Mouse (Mus musculus) embryo, embryonic 10.5 days (tissue): Measurements from ENCODE around the gene Foxa3.
"Not testable (repeated sequence)": the region's sequence is repeated elsewhere in the genome, so short reads cannot be mapped to it uniquely, and the experiment has no call there.

Source experiments
- DNase-seq: peaks from one replicate; pipeline ENCODE4 v3.0.0-alpha.2; 2015; ENCODE audit warnings: low spot score

The Foxa3 gene

DNA sequence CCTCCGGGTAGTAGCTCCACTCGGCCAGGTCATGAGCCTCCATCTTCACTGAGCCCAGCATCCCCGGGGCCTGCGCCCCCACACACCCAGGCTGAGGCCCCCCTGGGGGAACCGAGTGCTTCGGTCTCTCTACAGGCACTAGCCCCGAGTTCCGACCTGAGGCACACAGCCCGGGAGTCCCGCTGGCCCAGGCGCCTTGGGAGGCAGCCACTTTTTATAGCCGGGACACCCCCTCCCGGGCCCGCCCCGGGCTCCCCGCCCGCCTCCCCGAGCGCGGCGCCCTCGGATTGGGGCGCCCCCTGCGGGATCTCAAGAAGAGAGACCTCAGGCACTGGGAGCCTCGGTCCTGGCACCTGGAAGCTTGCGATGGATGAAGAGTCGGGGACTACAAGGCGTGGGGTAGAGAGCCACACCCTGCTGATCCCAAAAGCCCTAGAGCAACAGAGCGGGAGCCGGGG lies at the start of gene Foxa3:
Foxa3 (minus strand) TSS at position 182 of the 458 bp plus-strand sequence.
- DNase-seq = no peak

GRCm38 (mm10) chr7:19071024-19071423 lies 47.7 kb upstream of the Foxa3 start:
- not testable (repeated sequence) for DNase-seq

DNA sequence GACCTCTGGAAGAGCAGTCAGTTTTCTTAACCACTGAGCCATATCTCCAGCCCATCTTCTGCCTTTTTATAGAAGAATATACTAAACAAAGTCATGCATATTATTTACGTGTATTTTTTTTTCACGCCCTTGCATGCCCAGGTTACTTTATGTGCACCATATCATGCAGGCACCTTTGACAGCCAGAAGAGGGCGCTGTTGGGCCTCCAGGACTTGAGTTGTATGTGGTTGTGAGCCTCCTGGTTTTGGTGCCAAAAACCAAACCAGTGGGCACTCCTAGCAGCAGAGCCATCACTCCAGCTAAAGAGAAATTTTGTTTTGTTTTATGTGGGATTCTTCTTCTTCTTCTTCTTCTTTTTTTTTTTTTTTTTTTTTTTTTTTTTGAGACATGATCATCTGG lies 46.2 kb upstream of the Foxa3 start:
- peak; percentile 38 for DNase-seq

- peak; percentile 87 for DNase-seq
Observed at GRCm38 (mm10) chr7:19068707-19069106, 45.4 kb upstream of the Foxa3 start.

- no peak for DNase-seq
Observed at GRCm38 (mm10) chr7:19067935-19068334, 44.6 kb upstream of the Foxa3 start.

DNA sequence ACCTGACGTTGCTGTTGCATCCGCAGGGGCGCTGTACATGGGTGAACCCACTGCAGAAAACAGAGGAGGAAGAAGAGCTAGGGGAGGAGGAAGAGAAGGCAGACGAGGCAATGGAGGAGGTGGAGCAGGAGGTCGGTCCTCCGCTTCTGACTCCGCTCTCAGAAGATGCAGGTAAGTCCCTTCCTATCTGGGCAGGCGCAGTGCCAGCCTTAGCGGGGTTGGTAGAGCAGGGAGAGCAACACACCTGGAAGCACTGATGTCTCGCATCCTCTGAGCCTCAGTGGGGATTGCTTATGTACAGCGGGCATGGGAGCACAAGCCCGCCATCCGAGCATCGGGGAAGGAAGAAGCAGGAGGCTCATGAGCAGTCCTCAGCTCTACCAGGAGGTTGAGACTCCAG lies 43.7 kb upstream of the Foxa3 start:
- DNase-seq = no peak

GRCm38 (mm10) chr7:19065896-19066295 lies 42.6 kb upstream of the Foxa3 start:
- no peak for DNase-seq

GRCm38 (mm10) chr7:19057405-19057804 lies 34.1 kb upstream of the Foxa3 start:
- DNase-seq = no peak

DNA sequence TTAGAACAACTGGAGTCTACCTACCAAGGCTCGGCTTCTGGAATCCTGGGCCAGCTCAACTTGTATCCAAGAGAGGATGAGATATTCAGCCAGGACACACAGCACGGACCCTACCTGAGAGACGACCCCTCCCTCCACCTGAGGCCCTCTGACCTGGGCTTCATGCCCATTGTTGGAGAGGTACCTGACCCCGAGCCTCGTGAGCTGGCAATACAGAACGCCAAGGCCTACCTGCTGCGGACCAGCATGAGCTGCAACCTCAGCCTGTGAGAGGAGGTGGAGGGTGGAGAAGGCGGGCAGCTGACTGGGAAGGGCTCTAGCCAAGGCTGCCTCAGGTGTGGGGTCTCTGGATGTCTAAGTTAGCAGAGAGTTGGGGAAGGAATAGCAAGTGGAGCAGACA lies 31.8 kb upstream of the Foxa3 start:
- no peak for DNase-seq

DNA sequence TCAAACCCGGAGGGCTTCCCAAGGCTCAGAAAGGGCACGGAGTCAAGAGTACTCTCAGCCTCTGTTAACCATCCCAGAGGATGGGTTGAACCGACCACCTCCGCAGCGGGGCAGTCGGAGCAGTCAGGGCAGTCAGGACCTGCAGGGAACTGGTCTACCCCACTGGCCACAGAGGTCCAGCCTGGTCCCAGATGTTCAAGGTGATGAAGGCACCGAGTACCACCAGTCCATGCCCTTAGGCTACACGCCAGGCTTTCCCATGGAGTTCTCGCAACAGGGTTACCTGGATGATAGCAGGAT lies 31.4 kb upstream of the Foxa3 start:
- DNase-seq = no peak

DNA sequence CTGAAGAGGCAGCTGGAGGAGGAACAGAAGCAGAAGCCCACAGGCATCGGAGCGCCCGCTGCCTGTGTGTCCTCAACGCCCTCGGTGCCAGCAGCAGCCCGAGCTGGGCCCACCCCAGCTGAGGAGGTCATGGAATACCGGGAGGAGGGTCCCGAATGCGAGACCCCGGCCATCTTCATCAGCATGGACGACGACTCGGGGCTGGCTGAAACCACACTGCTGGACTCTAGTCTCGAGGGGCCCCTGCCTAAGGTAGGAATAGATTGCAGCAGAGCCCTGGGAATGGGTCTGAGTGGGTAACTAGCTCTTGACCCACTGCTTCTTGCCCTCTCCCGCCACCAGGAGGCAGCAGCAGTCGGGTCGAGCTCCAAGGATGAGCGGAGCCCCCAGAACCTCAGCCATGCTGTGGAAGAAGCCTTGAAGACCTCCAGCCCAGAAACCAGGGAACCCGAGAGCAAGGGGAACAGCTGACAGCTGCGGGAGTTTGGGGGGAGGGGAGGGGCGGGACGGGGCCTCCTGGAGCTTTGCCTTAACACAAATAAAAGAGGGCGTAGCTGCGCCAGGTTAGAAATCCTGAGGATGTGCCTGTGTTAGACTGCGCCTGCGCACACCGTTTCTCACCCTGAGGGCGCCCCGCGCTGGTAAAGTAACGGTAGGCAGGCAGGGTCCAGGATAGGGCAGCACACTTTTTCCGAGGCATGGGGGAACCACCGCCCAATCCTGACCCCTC lies 30.9 kb upstream of the Foxa3 start, which contains the start of gene Rsph6a:
Rsph6a (plus strand) TSS at position 644 of the 730 bp plus-strand sequence.
- peak; percentile 82 for DNase-seq

- DNase-seq = no peak
Observed at GRCm38 (mm10) chr7:19053136-19053532, 29.8 kb upstream of the Foxa3 start.

GRCm38 (mm10) chr7:19052345-19053135 lies 29.2 kb upstream of the Foxa3 start:
- DNase-seq = no peak

DNA sequence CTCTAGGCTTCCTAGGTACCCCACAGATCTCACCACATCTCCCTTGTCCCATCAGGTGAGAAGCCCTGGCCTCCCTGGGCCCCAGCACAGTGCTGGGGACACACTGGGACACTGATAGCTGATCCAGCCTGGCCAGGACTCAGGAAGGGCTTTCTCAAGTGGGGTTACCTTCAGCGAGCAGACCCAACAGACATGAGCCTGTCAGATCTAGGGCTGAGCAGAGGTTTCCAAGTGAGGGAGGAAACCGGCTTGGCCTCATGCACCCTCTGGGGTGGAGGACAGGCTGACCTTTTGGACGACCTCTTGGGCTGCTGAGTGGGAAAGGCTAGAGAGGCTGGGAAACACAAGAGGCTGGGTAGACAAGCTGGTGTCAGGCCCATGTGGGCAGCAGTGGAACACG lies 27.8 kb upstream of the Foxa3 start:
- DNase-seq = no peak

DNA sequence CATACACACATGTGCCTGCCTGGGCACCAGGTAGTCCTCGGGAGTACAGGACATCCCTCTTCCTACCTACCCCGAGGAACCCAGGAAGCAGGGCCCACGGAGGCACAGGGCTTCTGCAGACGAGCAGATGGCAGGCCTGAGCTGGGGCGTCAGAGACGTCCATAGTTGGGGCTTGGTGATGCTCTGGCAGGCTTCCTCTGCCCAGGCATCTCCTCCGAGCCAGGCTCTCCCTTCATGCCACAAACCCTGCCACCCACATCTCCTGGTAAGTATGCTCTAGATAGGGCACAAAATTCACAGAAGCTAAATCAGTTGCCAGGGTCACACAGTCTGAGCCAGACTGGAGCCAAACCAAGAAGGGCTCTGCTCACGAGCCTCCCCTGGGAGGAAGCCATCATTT lies 26.8 kb upstream of the Foxa3 start:
- no peak for DNase-seq

DNA sequence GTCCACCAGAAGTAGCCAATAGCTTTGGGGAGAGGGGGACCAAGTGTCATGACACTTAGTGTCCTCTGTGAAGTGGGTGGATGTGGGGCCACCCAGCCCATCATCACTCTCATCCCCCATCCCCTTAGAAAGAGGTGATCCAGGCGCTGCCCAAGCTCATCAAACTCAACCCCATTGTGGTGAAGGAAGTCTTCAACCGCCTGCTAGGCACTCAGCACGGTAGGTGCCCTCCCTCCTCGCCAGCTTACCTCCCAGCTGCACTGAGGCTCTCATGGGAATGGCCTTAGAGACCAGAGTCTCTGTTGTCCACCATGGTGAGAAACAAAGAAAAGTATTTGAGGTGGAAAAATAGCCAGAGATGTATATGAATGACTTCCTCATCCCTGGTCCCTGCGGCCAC lies 25.9 kb upstream of the Foxa3 start:
- DNase-seq = no peak

DNA sequence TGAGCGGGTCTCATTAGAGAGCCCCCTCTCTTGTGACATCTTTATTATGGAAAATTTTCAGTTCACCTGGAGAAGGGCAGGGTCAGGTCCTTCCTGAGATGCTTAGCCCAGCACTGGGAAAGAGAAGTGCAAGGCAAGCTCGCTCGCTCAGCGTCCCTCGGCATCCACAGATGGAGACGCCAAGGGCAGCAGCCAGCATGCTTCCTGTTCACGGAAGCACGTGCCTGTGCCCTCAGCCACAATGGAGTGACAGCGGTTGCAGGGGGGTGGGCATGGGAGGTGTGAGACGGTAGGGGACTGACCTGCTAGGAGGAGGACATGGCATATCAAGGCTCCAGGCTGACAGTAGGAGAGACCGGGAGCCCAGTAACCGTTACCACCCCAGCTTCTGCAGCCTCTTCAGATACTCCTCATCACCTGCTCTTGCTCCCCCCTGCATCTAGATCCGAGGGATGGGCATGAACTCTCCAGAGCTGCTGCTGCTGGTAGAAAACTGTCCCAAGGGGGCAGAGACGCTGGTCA lies 24.7 kb upstream of the Foxa3 start:
- DNase-seq = no peak

GRCm38 (mm10) chr7:19046286-19047069 lies 23.1 kb upstream of the Foxa3 start:
- no peak for DNase-seq

DNA sequence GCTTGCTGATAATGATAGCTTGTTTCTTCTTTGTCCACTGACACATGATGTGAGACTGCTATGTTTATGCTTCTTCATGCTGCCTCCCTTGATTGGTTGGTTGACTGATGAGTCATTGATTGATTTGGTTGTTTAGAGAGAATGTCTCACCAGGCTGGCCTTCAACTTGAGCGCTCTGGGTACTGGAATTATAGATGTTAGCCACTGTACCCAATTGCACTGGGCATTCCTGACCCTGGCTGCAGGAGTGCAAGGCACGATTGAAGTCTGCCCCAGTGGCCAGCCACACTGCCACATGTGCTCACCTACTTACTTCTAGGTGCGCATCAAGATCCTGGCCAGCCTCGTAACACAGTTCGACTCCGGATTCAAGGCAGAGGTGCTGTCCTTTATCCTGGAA lies 21.3 kb upstream of the Foxa3 start:
- no peak for DNase-seq

DNA sequence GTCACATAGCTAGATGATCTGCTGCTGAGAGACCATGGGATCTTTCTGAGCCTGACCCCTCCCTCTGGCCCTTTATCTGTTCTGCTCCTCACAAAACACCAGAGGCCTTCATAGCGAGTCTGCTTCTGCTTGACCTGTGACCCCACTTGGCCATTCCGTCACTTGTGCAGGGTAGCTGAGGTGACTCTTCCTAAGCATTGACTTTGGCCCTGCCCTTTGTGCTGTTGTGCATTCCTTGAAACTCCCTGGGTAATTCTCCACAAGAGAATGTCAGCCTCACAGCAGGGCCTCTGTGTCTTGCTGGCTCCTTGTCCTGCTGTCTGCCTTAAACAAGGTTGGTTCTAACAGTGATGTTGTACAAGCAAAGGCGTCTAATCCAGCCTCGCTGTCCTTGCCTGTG lies 8.3 kb upstream of the Foxa3 start:
- no peak for DNase-seq

DNA sequence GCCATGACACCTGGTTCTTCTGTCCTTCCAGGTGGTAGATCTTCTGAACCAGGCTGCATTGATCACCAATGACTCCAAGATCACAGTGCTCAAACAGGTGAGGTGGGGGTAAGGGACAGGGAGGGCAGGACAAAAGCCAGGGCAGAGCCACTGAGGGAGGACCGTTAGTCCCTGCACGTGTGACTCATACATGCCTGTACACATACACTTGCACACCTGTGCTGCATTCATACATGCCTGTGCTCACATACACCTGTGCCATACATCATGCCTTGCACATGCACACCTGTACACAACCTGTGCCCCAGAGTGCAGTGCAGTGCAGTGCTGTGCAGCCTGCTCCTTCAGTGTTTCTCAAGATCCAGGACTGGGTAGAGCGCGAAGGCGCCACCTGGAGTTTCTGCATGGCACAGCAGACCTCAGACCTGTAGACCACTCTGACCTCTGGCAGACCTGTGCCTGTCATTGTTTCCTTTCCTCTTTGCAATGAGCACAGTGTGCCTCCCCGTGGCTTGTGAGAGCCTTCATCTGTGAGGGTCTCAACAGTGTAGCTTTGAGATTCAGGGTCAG lies 5.8 kb upstream of the Foxa3 start:
- DNase-seq = peak; percentile 83

GRCm38 (mm10) chr7:19028067-19028466 lies 4.7 kb upstream of the Foxa3 start:
- DNase-seq = no peak
